Mouse (Mus musculus) ES-CJ7 (cell line): ENCODE measurements around the gene Fbxl8.

Experiments used
- DNase-seq: peaks from one replicate; pipeline ENCODE4 v3.0.0; 2011; ENCODE audit warnings: low read depth, low spot score

The Fbxl8 gene

GRCm38 (mm10) chr8:105257318-105258114, 6.9 kb upstream of the Fbxl8 start:
- peak; percentile 61 for DNase-seq

DNA sequence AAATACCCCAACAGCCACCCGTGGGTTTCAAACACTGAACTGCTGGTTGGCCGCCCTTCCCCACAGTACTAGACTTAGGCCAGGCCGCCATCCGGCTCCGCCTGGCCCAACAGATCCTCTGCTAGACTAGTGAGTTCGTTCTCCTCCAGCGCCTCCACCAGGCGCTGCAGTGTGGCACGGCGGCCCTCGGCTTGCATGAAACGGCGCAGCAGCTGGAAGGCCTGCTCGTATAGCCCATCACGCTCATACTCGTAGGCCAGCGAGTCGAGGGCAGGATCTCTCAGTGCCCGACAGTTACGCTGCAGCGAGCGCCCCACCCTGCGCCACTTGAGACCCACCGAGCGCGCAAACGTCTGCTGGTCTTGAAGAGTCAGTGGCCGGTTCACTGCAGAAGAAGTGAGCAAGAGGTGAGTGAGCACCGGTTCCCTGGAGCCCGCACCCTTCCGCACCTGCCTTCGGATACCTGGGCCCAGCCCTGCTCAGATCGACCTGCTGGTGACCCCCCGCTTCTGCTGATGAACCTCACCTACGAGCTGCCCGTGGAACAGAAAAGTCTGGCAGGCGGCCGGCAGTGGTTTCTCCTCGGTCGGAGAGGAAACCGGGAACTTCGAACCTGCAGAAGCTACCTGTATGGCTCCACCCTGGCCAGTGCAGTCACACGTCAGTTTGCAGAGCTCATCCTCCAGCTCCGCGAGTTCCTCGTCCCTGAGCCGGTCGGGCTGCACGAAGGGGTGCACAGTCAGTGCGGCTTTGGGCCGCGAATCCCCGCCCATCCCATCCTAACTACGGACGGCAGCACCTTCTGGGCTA, 5.3 kb upstream of the Fbxl8 start:
- peak; percentile 61 for DNase-seq

GRCm38 (mm10) chr8:105259721-105260320, 4.6 kb upstream of the Fbxl8 start:
- peak; percentile 81 for DNase-seq

DNA sequence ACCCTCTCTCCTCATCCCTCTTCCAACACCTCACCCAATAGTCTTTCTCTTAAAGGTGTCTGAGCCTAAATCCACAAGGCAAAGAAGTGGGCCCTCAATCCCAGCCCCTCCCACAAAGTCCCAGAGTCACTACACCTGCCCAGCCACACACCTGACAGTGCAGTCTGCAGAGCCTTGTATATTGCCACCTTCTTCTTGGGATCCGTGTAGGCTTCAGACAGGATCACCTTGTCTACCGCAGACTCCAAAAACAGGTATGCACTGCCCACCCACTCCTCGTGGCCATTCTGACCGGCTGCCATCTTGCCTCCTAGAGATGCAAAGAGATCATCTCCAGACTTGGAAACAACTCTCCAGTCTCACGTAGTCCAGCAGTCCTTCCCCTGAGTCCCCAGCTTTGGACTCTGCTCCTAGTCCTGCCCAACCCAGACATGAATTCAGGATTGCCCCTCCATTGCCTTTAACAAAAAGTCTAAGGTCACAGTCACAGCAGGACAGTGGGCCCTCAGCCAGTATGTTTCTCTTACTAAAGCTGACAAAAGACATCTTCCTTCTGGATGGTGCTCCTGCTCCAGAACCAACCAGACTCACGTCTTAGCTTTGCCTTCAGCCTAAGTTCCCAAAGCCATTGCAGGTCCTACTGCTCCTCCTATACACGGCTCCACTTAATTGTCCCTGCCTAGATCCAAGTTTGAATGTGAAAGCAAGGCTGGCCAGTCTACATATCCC, 3.9 kb upstream of the Fbxl8 start:
- DNase-seq, result no peak

GRCm38 (mm10) chr8:105261326-105261980, 3.0 kb upstream of the Fbxl8 start:
- DNase-seq, result peak; percentile 71

DNA sequence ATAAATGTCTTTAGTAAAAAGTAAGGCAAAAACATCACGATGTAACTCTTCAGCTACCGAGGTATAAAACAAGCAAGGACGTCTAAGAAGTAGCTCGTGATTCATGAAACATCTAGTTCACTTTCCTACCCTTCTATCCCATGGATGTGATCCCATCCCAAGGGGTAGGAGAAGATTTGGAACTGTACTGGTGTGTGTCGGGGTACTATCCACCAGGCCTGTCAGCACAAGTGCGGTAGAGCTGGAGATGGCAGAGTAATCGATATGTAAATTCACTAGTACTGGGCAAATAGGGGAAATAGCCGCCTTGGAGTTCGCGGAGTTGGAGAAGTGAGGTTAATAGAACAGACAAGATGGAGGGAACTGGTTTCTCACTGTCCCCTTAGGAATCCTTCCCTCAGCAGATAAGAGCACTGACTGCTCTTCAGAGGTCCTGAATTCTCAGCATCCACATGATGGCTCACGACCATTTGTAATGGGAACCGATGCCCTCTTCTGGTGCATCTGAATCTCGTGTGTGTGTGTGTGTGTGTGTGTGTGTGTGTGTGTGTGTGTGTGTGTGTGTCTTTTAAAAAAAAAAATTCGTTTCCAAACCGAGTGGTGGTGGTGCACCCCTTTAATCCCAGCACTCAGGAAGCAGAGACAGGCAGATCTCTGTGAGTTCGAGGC, 1.1 kb upstream of the Fbxl8 start:
- no peak for DNase-seq

GRCm38 (mm10) chr8:105265128-105265527, 680 bp downstream of the Fbxl8 start:
- no peak for DNase-seq

GRCm38 (mm10) chr8:105266775-105267174, 2.3 kb downstream of the Fbxl8 start:
- DNase-seq, result peak; percentile 60

DNA sequence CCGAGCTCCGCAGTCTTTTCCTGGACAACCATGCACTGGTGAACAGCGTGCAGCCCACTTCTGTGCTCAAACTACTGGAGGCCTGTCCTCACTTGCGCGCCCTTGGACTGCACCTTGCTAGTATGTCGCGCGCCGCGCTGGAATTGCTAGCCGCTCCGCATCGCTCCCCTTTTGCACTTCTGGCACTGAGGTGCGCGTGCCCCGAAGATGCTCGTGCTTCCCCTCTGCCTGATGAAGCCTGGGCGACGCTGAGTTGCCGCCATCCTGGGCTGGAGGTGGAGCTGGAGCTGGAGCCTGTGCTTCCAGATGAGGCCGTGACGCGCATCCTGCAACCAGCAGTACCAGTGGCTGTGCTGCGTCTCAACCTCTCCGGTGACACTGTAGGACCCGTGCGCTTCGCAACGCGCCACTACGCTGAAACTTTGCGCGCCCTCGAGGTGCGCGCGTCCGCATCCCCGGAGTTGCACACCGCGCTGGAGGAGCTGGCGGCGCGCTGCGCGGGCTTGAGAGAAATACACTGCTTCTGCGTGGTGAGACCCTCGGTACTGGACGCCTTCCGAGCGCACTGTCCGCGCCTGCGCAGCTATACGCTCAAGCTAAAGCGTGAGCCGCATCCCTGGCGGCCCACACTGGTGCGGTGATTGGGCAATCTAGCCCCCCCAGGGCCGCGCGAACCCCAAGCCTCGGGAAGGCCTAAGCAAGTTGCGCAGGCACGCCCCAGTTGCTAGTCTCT, 4.1 kb downstream of the Fbxl8 start:
- DNase-seq, result peak; percentile 94

- DNase-seq, result no peak
These were observed 4.6 kb downstream of the Fbxl8 start for GRCm38 (mm10) chr8:105269075-105269458.

DNA sequence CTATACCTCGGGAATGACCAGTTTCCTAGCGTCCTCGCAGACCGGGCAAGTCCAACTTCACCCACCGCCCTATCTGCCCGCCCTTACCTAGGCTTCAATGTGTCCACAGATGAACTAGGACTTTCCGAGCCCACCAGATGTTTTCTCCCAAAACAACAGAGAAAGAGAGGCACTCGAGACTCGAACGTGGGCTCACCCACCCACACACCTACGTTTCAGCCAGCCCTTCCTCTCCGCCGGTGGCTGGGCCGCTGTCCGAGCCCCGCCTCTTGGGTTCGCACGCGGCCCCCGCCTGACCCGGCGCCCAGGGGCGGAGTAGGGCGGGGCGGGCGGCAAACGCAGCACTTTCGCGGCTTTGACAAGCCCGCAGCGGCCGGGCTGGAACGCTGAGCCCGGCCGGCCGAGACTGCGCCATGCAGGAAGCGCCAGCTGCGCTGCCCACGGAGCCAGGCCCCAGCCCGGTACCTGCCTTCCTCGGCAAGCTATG, 5.1 kb downstream of the Fbxl8 start, which contains the start of gene Hsf4:
Gene Hsf4, plus strand, starts transcription at position 341 of the 487 bp plus-strand sequence.
- DNase-seq, result no peak

GRCm38 (mm10) chr8:105270101-105270915, 5.9 kb downstream of the Fbxl8 start:
- no peak for DNase-seq

GRCm38 (mm10) chr8:105270916-105271186, 6.4 kb downstream of the Fbxl8 start:
- DNase-seq, result no peak

- DNase-seq, result no peak
These were observed 10.9 kb downstream of the Fbxl8 start for GRCm38 (mm10) chr8:105275387-105275786.

GRCm38 (mm10) chr8:105275840-105276239, 11.4 kb downstream of the Fbxl8 start, which contains the start of gene Nol3:
Gene Nol3, plus strand, starts transcription at chr8:105276140.
- DNase-seq, result no peak

DNA sequence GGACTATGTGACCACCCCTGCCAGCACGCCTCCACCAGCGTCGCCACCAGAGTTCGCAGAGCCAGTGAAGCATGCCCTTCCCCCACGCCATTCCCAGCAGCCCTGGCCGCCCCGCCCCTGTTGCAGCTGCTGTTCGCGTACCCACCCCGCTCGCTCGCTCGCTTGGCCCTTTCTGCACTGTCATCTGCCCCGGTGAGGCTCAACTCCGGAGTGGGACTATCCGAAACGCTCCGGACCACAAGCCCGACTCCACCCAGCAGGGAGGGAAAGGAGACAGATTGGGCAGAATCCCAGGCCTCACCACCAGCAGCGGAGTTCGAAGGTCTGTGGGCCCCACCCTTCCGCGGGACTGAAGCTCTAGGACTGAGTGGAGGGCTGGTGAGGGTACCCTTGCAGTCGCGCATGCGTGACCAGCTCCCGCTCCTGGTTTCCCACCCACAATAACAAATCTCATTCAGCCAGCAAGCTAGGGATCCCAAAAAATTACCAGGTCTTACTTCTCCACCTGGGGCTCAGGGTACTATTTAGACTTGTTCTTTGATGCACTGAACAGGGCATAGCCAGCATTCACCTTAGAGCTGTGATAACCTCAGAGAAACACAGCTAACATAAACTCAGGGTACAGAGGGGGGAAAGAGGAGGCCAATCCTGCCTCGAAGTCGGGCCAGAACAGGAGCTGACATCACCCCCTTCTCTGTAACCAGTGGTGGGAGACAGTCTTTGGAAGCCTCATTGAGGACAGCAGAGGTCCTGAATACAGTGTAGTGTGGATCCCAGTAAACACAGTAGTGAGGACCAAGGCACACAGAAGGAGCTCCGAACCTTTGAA, 12.1 kb downstream of the Fbxl8 start:
- DNase-seq, result peak; percentile 88

DNA sequence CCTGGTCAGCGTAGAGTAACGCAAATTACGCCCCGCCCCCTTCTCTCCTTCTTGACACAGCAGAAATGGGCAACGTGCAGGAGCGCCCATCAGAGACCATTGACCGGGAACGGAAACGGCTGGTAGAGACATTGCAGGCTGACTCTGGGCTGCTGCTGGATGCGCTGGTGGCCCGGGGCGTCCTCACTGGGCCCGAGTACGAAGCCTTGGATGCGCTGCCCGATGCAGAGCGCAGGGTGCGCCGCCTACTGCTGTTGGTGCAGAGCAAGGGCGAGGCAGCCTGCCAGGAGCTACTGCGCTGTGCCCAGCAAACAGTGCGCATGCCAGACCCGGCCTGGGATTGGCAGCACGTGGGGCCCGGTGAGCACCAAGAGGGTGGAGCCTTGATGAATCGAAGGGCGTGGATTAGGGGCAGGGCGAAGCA, 14.5 kb downstream of the Fbxl8 start:
- DNase-seq, result no peak

DNA sequence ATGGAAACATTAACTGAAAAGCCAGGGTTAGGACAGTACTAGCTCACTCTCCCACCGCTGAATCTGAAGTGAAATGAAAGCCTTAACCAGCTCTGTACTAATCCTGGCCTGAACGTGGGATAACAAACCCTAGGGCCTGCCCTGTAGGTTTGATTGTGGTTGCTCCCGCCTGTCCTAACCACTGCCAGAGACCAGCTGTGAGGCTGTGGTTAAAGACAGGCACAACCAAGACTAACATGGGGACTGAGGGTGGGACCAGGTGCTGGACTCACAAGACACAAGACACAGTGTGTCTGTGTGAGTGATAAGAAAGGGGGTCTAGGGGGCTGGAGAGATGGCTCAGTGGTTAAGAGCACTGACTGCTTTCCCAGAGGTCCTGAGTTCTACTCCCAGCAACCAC, 16.1 kb downstream of the Fbxl8 start:
- DNase-seq, result no peak
